Mouse (Mus musculus): ENCODE data around the gene Duox2. TPM values are rescaled to one million over a fixed set of nuclear protein-coding genes. Genes with fewer than 3 reads are reported as not detected.

Duox2 gene
- polyA plus RNA-seq, 1 experiment from 2014 or later: 0.03 TPM

DNA sequence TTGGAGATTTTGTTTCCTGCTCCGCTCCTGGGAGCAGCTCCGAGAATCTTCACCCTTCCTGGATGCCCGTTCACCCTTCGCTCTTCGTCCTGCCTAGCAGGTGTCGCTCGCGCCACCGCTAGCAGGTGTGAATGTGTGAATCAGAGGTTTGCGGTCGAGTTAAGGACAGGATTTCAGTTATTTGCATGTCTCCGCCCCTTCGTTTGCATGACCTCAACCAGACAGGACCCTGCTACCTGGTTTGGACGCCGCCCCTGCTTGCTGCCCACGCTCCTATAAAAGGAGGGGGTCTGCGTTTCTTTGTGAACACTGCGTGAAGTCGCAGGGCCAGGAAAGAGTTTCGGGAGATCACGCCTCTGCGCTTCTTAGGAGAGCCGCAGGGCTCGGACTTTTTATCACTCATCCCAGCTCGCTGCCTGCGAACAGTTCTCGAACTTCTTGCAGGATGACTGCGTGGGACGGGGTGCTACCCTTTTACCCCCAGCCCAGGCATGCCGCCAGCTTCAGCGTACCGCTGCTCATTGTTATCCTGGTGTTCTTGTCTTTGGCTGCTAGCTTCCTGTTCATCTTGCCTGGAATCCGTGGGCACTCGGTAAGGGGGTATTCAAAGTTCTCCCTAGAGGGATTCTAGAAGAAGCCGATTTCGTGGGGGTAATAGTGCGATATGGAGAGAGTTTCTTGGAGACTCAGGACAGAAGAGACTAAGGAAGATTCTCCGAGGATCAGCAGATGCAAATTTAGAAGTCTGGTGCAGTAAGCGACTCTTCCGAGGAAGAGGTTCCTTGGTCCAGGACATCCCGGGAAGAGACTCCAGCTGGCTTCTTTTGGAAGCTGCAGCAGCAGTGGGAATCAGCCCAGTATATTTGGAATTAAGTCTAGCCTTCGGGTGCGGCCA, 594 bp upstream of the Duox2 start, which contains the start of gene Duoxa2:
Gene Duoxa2, plus strand, starts transcription at position 305 of the 895 bp plus-strand sequence.
- ATAC-seq: no peak
- Histone ChIP-seq H3K27me3 (replicated peaks; ENCODE audit: control insufficient read depth, insufficient read depth, low read length) (peaks cover 43% of the 10 kb centered on the region), H3K9me3 (ENCODE audit: control insufficient read depth, low read length) (no peaks in the 10 kb centered on the region), H3K4me2 (ENCODE audit: low read length) (peak within 1 kb of the TSS; percentile 48), H3K4me3 (ENCODE audit: low read length) (peak within 1 kb of the TSS; percentile 30), H3K4me1 (ENCODE audit: control insufficient read depth, insufficient read depth, low read depth, low read length) (peaks cover 39% of the 10 kb centered on the region), H3K36me3 (ENCODE audit: control insufficient read depth, insufficient read depth, low read length) (no peaks in the 10 kb centered on the region), H3K9ac (ENCODE audit: low read depth, low read length) (no peak within 1 kb of the TSS), H3K27ac (ENCODE audit: low read depth, low read length) (no peak within 1 kb of the TSS)
- under 1% methylated on average over 43 of the region's 43 CpGs for WGBS

- Histone ChIP-seq H3K27ac (ENCODE audit: low read depth, low read length) (no peak overlapping the region), H3K4me3 (ENCODE audit: low read length) (peak overlapping the region; percentile 25), H3K9ac (ENCODE audit: low read depth, low read length) (no peak overlapping the region), H3K27me3 (replicated peaks; ENCODE audit: control insufficient read depth, insufficient read depth, low read length) (peaks cover 49% of the 10 kb centered on the region), H3K4me1 (ENCODE audit: control insufficient read depth, insufficient read depth, low read depth, low read length) (peaks cover 39% of the 10 kb centered on the region), H3K36me3 (ENCODE audit: control insufficient read depth, insufficient read depth, low read length) (no peaks in the 10 kb centered on the region), H3K9me3 (ENCODE audit: control insufficient read depth, low read length) (no peaks in the 10 kb centered on the region), H3K4me2 (ENCODE audit: low read length) (peak overlapping the region; percentile 46)
- no peak for ATAC-seq
- under 1% methylated on average over 35 of the region's 35 CpGs for WGBS
Measured at GRCm38 (mm10) chr2:122297271-122298095, 766 bp downstream of the Duox2 start.

- Histone ChIP-seq H3K27ac (ENCODE audit: low read depth, low read length) (no peak overlapping the region), H3K27me3 (replicated peaks; ENCODE audit: control insufficient read depth, insufficient read depth, low read length) (peaks cover 40% of the 10 kb centered on the region), H3K4me1 (ENCODE audit: control insufficient read depth, insufficient read depth, low read depth, low read length) (peaks cover 20% of the 10 kb centered on the region), H3K4me2 (ENCODE audit: low read length) (no peak overlapping the region), H3K9ac (ENCODE audit: low read depth, low read length) (no peak overlapping the region), H3K9me3 (ENCODE audit: control insufficient read depth, low read length) (no peaks in the 10 kb centered on the region), H3K4me3 (ENCODE audit: low read length) (no peak overlapping the region), H3K36me3 (ENCODE audit: control insufficient read depth, insufficient read depth, low read length) (no peaks in the 10 kb centered on the region)
- no peak for ATAC-seq
- WGBS: 3% methylated on average over 7 of the region's 7 CpGs
Measured at GRCm38 (mm10) chr2:122294916-122295315, 3.3 kb downstream of the Duox2 start.

DNA sequence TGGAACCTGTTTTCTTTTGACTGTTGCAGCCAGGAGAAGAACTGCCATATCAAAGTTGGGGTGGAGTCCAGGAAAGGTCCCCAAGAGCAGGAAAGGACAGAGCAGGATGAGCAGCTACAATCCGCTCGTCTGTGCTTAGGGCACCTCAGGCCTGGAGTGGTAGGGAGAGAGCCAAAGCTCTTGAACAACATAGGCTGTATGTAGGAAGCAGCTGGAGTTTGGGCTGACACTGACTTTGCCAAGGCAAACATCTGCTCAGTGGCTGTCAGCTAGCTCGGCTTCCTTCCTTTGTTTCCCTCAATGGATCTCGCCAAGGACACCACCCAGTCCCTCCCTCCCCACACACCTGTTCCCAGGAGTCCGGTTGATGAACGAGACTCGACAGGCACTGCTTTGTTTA, 12.1 kb downstream of the Duox2 start:
- WGBS: 57% methylated on average over 7 of the region's 7 CpGs
- no peaks in the 10 kb centered on the region for H3K4me1 ChIP-seq (ENCODE audit: control insufficient read depth, insufficient read depth, low read depth, low read length)

DNA sequence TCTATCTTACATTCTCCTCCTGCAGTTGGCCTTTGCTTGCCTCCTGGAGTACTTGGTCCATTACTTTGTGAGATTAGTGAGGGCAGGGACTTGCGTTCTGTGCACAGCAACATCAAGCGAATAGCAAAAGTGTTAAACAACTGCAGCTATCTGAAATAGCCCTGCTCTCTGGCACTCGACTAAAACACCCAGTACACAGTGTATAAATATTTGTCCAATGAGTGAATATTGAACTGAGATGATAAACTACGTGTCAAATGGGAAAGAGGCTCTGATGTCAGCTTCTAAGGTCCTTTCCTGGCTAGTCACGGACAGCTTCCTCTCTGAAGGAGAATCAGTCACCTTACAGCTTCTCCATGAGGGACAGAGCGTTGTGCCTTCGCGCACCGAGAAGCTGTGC, 14.2 kb downstream of the Duox2 start:
- 83% methylated on average over 9 of the region's 9 CpGs for WGBS
- Histone ChIP-seq H3K27ac (ENCODE audit: low read depth, low read length) (no peak overlapping the region), H3K4me3 (ENCODE audit: low read length) (no peak overlapping the region), H3K4me1 (ENCODE audit: control insufficient read depth, insufficient read depth, low read depth, low read length) (no peaks in the 10 kb centered on the region), H3K9ac (ENCODE audit: low read depth, low read length) (no peak overlapping the region), H3K27me3 (replicated peaks; ENCODE audit: control insufficient read depth, insufficient read depth, low read length) (no peaks in the 10 kb centered on the region), H3K4me2 (ENCODE audit: low read length) (no peak overlapping the region), H3K9me3 (ENCODE audit: control insufficient read depth, low read length) (no peaks in the 10 kb centered on the region), H3K36me3 (ENCODE audit: control insufficient read depth, insufficient read depth, low read length) (no peaks in the 10 kb centered on the region)
- no peak for ATAC-seq

More for the DNA sequence above, 12.1 kb downstream of the Duox2 start:
- H3K27me3 ChIP-seq (replicated peaks; ENCODE audit: control insufficient read depth, insufficient read depth, low read length): no peaks in the 10 kb centered on the region
- no peak overlapping the region for H3K9ac ChIP-seq (ENCODE audit: low read depth, low read length)
- H3K4me2 ChIP-seq (ENCODE audit: low read length): no peak overlapping the region
- no peak for ATAC-seq
- no peaks in the 10 kb centered on the region for H3K36me3 ChIP-seq (ENCODE audit: control insufficient read depth, insufficient read depth, low read length)
- no peak overlapping the region for H3K27ac ChIP-seq (ENCODE audit: low read depth, low read length)
- H3K4me3 ChIP-seq (ENCODE audit: low read length): no peak overlapping the region
- H3K9me3 ChIP-seq (ENCODE audit: control insufficient read depth, low read length): no peaks in the 10 kb centered on the region

- no peak overlapping the region for H3K9ac ChIP-seq (ENCODE audit: low read depth, low read length)
- H3K27ac ChIP-seq (ENCODE audit: low read depth, low read length): no peak overlapping the region
- H3K27me3 ChIP-seq (replicated peaks; ENCODE audit: control insufficient read depth, insufficient read depth, low read length): no peaks in the 10 kb centered on the region
- ATAC-seq: no peak
- H3K4me1 ChIP-seq (ENCODE audit: control insufficient read depth, insufficient read depth, low read depth, low read length): no peaks in the 10 kb centered on the region
- H3K36me3 ChIP-seq (ENCODE audit: control insufficient read depth, insufficient read depth, low read length): no peaks in the 10 kb centered on the region
- H3K4me3 ChIP-seq (ENCODE audit: low read length): no peak overlapping the region
- H3K4me2 ChIP-seq (ENCODE audit: low read length): no peak overlapping the region
- H3K9me3 ChIP-seq (ENCODE audit: control insufficient read depth, low read length): no peaks in the 10 kb centered on the region
- 90% methylated on average over 3 of the region's 3 CpGs for WGBS
Measured at GRCm38 (mm10) chr2:122278769-122279168, 19.5 kb downstream of the Duox2 start.

GRCm38 (mm10) chr2:122266407-122267193, 31.6 kb downstream of the Duox2 start:
- H3K27me3 ChIP-seq (replicated peaks; ENCODE audit: control insufficient read depth, insufficient read depth, low read length): no peaks in the 10 kb centered on the region
- no peak overlapping the region for H3K4me2 ChIP-seq (ENCODE audit: low read length)
- H3K36me3 ChIP-seq (ENCODE audit: control insufficient read depth, insufficient read depth, low read length): no peaks in the 10 kb centered on the region
- ATAC-seq: no peak
- no peaks in the 10 kb centered on the region for H3K9me3 ChIP-seq (ENCODE audit: control insufficient read depth, low read length)
- WGBS: 91% methylated on average over 7 of the region's 7 CpGs
- H3K9ac ChIP-seq (ENCODE audit: low read depth, low read length): no peak overlapping the region
- H3K4me3 ChIP-seq (ENCODE audit: low read length): no peak overlapping the region
- H3K27ac ChIP-seq (ENCODE audit: low read depth, low read length): no peak overlapping the region
- peaks cover 5% of the 10 kb centered on the region for H3K4me1 ChIP-seq (ENCODE audit: control insufficient read depth, insufficient read depth, low read depth, low read length)

DNA sequence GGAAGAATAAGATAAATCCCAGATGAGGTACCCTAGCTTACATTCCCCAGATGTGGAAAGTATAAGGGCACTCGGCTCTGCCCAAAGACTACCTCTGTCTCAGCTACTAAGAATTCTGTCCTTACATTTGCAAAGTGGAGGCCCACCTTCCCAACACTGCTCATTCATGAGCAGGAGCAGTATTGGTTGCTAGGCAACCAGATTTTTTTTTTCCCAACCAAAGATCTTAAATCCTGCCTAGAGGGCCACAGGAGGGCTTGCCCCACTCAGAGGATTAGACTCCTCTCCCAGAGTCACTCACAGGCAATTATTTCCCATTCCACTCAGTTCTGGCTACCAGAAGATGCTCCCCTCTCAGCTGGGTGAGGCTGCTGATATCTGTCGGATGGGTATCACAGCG, 33.6 kb downstream of the Duox2 start:
- ATAC-seq: peak; percentile 89
- no peak overlapping the region for H3K4me2 ChIP-seq (ENCODE audit: low read length)
- no peak overlapping the region for H3K4me3 ChIP-seq (ENCODE audit: low read length)
- no peaks in the 10 kb centered on the region for H3K36me3 ChIP-seq (ENCODE audit: control insufficient read depth, insufficient read depth, low read length)
- no peaks in the 10 kb centered on the region for H3K9me3 ChIP-seq (ENCODE audit: control insufficient read depth, low read length)
- peaks cover 5% of the 10 kb centered on the region for H3K4me1 ChIP-seq (ENCODE audit: control insufficient read depth, insufficient read depth, low read depth, low read length)
- no peaks in the 10 kb centered on the region for H3K27me3 ChIP-seq (replicated peaks; ENCODE audit: control insufficient read depth, insufficient read depth, low read length)
- 47% methylated on average over 3 of the region's 3 CpGs for WGBS
- H3K9ac ChIP-seq (ENCODE audit: low read depth, low read length): no peak overlapping the region
- H3K27ac ChIP-seq (ENCODE audit: low read depth, low read length): no peak overlapping the region

All from hindbrain, embryonic 16.5 days (tissue).